Mouse (Mus musculus) thymus, adult 18-20 months (tissue): ENCODE measurements around the gene Clec9a.

Source experiments
- DNase-seq, 2 experiments: peaks; one replicate each; pipeline ENCODE4 v3.0.0; 2022; ENCODE audit warnings: mixed read lengths in 2 of 2

Clec9a gene

DNA sequence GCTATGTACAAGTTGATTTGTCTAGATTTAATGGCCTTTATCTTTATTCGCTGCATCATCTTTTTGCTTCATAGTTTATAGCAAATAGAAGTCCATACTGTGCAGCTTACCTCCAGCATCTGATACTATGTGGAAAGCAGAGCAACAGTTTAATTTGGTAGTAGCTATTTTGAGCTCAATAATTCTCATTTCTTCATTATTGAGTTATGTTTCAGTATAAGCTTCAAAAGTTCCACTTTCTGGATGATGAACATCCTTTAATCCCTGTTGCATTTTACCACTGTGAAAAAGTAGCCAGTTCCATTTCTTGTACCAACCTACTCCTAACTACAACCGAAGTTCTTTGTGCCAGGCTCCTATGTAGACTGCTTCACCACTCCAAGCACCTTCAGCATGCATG, at the start of gene Clec9a:
Gene Clec9a (plus strand): TSS at position 301 of the 400 bp plus-strand sequence.
- no peak for DNase-seq

DNA sequence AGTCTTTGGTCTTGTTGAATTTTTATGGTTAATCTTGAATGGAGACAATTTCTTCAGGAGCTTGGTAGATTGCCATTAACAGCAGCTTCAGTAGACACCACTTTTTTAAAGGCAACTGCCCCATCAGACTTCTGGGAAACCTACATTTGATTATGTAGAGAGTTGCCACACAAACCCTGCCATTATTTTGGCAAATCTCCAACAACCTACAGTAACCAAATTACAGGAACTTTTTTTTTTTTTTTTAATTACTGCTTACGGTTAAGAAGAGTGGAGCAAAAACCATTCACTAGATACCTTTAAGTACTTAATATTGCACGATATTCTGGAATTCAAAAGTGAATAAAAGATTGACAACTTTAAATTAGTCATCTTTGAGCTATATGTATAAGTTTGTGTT, 49.1 kb upstream of the Clec9a start:
- no peak for DNase-seq

DNA sequence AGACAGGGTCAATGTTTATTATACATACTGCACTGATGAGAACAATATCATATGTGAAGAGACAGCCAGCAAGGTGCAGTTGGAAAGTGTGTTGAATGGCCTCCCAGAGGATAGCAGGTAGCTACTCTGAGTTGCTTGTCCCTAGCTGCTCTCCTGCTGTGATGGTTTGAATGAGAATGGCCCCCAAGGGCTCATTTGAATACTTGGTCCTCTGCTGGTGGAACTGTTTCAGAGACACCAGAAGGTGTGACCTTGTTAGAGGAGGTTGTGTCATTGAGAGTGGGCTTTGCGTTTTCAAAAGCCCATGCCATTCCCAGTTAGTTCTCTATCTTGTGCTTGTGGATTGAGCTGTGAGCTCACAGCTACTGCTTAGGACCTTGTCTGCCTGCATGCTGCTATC, 44.7 kb upstream of the Clec9a start:
- DNase-seq = no peak

DNA sequence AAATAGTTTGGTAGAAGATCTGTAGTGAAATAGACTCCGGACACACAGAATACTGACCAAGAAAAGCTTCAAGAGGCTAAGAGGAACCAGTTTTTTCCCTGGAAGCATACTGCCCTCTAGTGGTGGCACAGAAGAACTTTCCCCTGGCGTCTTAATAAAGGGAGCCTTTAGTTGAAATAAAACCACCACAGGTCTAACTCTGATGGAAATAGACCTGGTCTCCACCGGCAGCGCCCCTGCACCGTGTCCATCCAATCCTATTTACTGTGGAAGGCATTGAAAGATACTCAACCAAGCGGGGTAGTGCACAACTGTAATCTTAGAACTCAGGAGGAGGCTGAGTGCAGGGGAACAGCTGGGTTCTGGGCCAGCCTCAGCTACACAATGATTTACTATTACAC, 42.7 kb upstream of the Clec9a start:
- DNase-seq = no peak

DNA sequence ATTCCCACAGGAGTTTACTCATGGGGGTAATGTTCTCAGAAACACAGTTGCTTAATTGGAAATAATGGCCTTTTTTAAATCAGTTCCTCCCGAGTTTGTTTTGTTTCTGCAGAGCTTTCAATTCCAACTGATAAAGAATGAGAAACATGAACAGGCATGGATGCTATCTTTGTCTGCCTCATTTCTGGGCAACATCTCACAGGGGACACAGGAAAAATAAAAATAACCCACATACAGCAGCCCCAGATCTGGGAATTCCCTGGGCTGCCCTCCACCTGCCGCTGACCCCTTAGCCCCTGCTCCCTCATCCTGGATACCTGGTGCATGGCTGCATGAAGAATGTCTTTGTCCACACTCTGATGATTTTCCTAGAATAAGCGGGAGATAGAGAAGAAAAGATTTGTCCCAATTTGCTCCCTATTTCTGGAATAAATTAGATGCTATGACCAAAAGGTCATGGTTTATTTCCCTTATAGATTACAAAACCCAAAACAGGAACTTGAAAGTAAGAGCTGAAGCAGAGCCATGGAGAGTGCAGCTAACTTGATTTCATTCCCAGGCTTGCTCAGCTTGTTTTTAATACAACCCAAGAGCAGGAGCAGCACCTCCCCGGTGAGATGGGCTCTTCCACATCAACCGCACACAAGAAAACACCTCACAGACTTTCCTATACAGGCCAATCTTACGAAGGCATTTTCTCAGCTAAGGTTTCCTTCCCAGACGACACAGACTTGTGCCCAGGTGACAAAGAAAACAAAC, 39.1 kb upstream of the Clec9a start:
- no peak for DNase-seq

DNA sequence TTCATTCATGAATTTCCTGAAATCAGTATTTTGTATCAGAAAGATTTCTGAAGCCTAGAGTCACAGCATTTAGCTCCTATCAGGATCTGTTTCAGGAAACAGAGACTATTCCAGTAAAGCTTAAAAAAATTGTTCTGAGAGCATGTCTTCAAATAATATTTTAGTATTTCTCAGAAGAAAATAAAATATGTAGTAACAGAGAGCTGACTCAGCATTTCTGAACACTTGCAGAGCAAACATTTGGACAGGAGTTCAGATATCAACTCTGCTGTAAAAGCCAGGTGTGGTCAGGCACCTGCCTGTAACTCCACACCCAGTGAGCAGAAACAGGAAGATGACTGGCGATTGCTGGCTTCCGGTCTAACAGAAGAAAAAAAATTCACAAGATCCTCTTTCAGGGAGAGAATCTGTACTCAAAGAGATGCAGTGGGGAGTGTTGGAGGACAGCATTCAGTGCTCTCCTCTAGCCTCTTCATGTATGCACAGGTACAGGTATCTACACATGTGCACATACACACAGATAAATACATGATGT, 33.7 kb upstream of the Clec9a start:
- no peak for DNase-seq

DNA sequence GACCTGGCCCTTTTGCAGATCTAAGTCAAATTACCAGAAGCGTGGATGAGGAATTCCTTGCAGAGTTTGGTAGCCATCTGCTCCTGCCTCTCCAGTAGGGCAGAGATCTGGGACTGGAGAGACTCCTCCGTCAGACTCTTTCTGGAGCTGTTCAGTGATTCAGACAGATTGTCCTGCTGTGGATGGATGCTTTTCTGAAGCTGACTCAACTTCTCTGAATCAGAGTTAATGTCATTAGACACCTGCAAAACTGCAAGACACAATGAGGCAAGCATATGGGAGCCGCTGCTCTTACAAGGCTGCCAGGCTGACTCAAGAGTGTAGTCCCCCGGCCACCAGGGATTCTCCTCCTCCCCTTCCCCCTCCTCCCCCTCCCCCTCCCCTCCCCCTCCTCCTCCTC, 28.2 kb upstream of the Clec9a start:
- no peak for DNase-seq

DNA sequence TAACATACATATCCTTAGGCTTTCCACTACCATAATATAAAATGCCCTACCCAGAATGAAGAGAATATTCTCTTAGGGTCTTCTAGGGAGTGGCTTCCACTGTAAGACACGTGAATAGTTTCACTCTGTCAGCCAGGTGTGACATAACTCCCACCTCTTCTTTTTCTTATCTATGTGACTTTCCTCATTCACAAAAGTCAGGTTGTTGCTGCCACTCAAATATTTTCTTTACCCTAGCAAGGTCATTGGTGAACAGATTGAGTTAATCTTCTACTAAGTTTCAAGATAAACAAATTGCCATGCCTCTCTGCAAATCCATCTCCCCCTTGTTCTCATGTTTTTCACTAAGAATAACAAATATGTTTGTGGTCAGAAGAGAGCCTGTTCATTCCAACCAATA, 26.9 kb upstream of the Clec9a start:
- DNase-seq = no peak

DNA sequence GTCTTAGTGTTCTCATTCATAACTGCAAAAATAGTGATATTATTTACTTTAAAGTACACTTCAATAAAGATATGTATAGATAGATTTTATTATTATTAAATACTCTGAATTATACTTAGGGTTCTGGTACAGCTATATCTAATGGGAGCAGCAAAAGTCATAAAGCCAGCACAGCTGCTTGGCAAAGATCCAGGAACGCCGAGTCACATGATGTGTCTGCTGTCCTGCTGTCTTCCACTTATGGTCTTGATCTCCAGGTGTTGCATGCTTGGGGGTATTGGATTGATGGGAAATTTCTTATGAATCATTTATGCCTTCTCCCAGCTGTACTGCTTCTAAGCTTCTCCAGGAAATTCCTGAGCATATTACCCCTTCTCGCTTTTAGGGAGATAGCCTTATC, 25.2 kb upstream of the Clec9a start:
- DNase-seq = no peak

DNA sequence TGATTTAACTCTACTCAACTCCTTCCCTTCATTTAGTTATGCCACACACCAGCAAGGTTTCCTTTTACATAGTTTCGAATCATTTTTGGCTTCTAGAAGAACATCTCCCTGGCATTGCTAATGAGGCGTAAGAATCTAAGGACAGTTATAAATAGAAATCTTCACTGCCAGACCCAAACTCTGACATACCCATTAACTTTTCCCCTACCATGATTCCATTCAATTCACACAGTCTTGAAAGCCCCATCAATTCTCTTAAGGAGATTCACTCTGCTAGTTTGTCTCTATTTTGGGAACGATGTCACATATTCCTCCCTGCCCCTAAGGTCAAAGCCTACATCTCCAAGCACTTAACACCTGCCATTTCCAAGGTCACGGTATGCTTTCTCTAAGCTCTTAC, 23.7 kb upstream of the Clec9a start:
- no peak for DNase-seq

DNA sequence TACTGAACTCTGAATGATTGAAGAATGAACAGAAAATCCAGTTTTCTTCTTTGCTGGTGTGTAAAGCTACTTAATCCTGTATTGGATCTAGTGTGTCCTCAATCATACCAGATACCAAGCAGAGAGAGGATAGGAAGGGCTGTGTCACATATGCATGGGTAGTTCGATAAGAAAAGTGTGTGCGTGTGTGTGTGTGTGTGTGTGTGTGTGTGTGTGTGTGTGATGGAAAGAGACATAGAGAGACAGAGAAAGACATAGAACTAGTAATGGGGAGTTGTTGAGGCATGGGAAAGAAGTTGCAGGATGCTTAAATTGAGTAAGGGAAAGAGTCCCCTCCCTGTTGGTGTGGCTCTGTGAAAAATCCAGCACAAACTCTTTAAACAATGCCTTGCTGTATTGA, 22.9 kb upstream of the Clec9a start, which contains the start of gene Clec12b:
Gene Clec12b (minus strand): TSS at position 101 of the 400 bp plus-strand sequence.
- DNase-seq = no peak

DNA sequence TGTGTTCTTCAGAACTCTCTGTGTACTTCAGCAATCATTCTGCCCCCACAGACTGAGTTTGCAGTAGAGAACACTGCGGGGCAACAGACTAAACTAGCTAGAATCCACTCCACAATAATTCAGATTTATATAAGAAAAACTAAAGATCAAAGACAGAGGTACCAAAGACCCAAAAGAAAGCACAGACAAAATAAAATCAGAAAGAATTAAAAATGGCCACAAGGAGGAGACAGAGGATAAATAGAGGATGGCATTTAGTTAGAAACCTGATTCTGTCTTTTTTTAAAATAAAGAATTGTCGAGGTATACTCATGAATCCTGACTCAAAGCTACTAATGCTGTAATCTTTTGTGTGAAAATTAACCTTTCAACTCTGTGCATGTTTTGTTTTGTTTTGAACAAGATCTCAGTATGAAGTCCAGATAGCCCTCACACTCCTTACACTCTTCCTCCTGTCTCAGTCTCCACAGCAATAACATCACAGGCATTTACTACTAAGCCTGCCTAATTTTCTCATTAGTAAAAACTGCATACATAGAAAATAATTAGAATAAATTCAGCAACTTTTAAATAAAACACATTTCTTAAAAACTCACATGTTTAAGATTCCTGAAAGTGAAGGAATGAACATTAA, 15.5 kb upstream of the Clec9a start:
- no peak for DNase-seq

DNA sequence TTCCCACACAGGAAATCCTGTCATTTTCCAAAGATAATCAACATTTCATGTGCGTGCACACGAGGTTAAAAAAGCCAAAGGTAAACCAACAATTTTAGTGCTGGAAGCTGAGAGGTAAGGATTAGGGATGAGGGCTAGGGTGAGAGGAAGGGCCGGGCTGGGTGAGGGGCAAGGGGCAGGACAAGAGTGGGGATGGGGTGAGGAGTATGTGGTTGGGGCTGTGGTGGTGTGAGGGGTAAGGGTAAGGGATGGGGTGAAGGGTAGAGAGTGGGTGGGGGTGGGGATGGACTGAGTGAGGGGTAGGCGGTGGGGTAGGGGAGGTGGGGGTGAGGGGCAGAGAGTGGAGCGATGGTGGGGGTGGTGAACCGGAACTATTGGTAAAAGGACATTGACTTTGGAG, 14.9 kb upstream of the Clec9a start:
- DNase-seq = no peak

DNA sequence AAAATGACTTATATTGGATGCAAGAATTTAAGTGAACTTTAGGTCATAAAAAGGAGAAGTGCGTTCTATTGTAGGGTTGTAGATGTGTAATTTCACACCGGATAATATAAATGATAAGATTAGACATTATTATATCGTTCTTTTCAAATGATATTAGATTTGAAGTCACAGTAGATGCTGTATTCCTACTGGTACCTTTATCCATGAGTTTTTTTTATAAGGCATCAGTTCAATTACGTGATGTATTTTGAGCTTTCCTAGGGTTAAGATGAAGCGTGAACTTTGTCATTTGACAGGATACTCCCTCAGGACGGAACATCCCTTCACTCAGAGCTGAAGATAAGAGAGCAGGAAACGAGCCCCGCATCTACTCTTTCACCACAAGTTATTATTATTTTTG, 11.7 kb upstream of the Clec9a start, which contains the start of gene Clec1b:
Gene Clec1b (plus strand): TSS at position 301 of the 400 bp plus-strand sequence.
- no peak for DNase-seq

DNA sequence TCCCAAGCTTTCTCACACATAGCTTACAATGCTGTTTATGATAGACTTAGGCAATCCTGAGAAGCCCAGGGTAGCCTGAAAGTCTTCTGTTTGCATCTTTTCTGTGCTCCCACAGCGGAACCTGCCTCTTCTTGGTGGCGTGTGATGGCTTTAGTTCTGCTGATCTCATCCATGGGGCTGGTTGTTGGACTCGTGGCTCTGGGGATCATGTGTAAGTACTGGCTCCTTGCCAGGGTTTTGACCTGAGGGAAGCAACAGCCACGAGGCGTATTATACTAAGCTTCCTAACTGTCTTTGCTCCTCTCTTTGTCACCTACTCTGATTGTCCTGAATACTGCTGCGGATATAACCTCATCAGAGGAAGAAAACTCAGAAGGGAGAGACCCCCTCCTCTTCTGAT, 8.7 kb upstream of the Clec9a start:
- no peak for DNase-seq

DNA sequence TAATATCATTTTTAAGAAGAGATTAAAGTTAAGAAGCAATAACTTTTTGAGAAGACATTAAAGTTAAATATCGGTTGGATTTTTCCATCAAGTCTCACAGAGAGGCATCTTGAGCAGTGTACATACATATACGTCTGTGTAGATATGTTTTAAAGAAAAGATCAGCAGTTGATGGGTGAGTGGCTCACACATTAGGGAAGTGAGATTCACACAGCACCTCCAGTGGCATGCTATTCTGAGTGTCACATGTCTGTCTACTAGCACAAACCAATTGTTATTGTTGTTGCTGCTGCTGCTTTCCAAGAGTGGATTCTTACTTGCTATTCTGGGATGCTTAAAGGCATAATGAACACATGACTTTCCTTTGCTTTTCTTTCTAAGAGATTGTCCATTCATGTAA, 6.3 kb upstream of the Clec9a start:
- no peak for DNase-seq

DNA sequence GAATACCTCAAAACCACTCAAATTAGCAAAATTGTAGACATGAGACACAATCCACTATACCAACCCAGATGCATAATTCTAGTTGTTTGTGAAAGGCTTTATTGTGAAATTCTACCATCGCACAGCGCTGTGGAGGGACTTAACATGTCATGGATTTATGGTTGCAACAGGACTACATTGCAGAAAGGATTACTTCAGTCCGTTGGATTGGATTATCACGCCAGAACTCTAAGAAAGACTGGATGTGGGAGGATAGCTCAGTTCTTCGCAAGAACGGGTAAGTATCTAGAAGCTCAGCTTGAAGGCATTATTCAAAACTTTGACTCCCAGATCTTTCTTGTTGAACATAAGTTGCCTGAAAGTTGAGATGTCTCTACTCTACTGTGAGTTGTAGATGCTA, 5.3 kb upstream of the Clec9a start:
- no peak for DNase-seq

DNA sequence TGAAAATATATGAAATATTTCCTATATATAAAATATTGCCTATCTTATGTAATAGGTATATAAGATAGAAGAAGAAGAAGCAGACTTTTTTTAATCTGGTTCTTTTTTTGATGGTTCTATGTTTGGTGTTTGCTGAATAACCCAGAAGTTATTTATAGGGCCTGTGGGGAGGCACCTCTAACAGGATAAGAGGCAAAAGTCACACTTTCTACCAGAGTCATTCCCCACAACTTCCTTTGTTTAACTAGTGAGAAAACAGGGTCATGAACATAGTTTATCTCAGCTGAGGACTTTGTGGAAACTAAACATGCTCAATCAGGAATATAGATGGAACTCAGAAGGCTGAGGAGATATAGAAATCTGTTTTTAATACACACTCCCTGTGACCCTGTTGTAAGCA, 2.7 kb upstream of the Clec9a start:
- DNase-seq = no peak

DNA sequence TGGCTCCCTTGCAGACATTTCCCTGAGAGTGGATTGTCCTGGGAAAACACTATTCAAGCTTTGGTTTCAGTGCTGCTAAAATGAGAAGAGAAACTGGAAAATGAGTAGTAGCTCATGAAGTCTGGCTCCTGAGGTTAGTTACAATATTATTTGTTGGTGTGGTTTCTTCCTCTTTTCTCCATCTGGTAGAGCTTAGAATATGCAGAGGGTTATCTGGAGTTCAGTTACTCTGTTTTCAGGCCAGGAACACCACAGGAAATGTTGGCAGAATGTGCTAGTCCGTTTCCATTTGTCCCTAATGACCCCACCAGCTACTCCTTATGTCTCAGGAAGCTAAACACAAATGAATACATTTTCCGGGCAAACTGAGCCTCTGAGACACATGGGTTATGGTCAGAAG, 1.3 kb upstream of the Clec9a start:
- no peak for DNase-seq

DNA sequence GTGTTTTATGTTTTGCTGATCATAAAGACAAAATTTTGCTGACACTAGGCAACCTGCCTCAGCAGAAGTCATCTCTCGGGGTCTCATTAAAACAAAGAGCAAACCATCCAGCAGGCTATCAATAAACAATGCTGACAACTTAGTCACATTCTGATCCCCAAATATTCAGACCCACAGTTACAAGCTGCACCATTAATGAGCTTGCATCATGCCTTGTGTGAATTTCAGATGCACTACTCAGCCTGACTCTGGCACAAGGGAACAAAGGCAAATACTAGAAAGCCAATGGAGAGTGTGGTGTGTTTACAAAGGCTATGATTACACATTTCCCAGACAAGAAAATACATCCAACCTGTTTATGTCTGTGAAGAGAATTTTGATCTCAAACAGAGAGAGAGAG, 5.5 kb downstream of the Clec9a start:
- DNase-seq = no peak

DNA sequence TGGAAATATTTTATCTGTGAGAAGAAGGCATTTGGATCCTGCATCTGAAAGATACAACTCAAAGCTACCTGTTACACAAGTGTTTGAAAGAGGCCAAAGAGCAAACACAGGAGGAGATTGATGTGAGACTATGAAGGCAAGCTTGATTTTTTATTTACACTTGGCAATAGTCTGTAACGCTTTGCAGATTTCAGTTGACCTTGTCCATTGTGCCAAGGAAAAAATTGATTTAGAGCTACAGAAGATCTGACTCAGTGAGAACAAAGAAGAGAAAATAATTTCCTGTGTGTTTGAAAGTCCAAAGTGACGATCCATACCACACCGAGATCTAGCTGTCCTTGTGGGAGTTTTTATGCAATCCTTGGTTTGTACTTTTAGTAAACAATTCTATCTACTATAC, 13.6 kb downstream of the Clec9a start:
- DNase-seq = no peak

DNA sequence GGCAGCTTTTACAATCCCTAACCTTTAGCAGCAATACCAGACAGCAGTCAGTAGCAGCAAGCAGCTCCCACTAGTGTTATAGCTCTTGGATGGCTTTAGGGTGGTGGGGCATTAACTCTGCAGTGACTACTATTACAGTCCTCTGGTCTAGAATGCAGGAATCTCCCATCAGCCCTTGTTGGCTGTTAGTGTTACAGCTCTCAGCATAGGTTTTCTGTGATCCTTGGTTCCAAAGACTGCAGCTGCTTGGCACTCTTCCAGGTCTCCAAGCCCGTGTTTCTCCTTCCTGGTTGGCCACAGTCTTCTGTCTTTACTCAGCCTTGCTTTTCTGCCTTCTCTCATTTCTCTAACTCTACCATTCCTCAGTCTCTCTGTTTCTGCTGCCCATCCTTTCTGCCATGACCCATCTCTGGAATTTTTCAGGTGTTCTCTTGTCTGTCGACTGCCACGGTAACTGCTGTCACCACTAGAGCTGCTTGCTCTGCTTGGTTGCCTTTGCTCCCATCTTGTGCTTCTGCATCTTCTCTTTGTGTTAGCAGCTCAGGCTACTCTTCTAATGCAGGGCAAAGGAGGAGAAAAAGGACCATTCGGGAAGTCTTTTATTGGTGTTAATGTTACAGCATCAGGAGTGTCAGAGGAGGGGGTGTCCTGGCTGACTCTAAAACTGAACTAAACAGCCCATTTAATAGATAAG, 14.5 kb downstream of the Clec9a start:
- DNase-seq = no peak

DNA sequence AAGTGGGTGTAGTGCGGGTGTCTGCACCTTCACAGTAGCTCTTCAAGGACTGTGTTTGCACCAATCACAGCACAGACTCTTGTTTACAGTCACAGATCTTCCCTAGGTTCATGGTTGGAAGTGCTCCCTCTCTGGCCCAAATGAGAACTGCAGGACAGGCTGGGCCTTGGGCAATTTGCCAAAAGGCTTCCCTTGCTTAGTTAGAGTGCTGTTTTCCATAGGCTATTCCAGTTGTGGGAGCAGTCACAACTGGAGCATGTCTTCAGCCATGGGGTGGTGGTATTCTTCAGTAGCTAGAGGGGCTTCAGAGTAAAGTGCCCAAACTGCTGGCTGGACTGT, 15.0 kb downstream of the Clec9a start:
- DNase-seq = peak; percentile 26 to 33

DNA sequence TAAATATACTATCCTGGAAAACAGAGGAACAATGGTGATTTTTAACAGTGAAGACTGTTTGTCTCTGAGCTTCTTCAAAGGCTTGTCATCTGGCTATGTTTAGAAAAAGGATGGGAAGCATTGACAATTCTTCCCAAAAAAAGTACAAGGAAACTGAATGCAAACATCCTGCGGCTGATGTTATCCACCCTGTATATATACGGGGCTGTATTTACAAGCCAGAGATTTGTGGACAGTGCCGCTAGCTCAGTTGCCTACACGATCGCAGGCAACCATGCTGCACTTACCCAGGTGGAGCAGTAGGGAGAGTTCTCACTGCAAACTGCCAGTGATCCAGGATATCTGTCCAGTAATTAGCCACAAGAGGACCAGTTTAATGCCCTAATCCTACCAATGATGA, 16.6 kb downstream of the Clec9a start:
- no peak for DNase-seq
